Mouse (Mus musculus) small intestine, adult 2 months (tissue): ENCODE results near the gene Ccnl2.

ENCODE experiments used
- CTCF ChIP-seq: fragments of 200-500 bp; IDR thresholded peaks from 2 replicates; pipeline ENCODE4 v1.5.1; 2012; ENCODE audit warnings: low read depth, mild to moderate bottlenecking, control low read depth, inconsistent platforms, low read length, moderate library complexity, mixed read lengths; ENCODE audit not compliant: insufficient replicate concordance, insufficient read length; ENCODE audit errors: extremely low read depth
- POLR2A ChIP-seq: fragments of 200-500 bp; IDR thresholded peaks from 2 replicates; pipeline ENCODE4 v1.6.1; 2012; ENCODE audit warnings: low read depth, mild to moderate bottlenecking, control low read depth, inconsistent platforms, low read length, moderate library complexity

DNA sequence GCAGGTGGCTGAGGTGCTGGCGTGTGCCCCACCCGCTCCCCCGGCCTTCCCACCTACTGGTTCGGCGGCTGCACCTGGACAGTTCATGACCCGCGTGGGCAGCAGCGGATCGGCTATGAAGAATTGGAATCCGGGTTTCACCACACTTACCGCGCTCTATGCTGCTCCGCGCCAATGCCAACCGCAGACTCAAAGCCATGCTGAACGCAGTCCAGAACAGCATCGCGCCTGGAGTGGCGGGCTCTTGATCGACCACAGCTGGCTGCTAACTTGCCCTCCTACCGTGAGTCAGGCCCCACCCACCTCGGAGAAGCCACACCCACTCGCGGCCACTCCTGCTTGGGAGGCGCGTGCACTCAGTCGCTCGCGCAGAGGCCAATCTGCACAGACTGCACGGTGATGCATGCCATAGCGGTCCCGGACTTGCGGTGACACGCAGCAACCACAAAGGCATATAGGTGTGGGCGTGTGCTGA is 38.0 kb upstream of the Ccnl2 start, which contains the start of gene Vwa1:
- TF ChIP-seq POLR2A, result peak; percentile 76
- no peak for TF ChIP-seq CTCF
